In genomic region chr11:97700746-97701580, GRCm38 (mm10) we compare ENCODE assay signal across 9 mouse cellular contexts. TPM values are rescaled to one million over a fixed set of nuclear protein-coding genes. Genes with fewer than 3 reads are reported as not detected.
DNase-seq lines count a peak whose midpoint lies in the region; ATAC-seq lines count a peak whose summit lies in the region.
"Had no signal": no experiment of that assay in that cellular context is flagged by ENCODE, and none has a peak within 500 bp of the region (broad histone marks: within the 10 kb centered on the region; RNA-seq: fewer than 3 reads in every experiment).

No protein-coding gene starts in this region.

- H3K4me1 ChIP-seq in erythroblast, embryonic 14.5 days (ENCODE audit: control insufficient read depth), result peaks cover 60% of the 10 kb centered on the region
- H3K4me1 ChIP-seq in heart, embryonic 10.5 days, result peaks cover 53% of the 10 kb centered on the region
- peaks cover 64% of the 10 kb centered on the region for H3K4me1 ChIP-seq in midbrain, embryonic 10.5 days

- peak overlapping the region; percentile 57 for H3K4me3 ChIP-seq in erythroblast, embryonic 14.5 days (replicated peaks)
- peak overlapping the region; percentile 81 for H3K4me3 ChIP-seq in heart, embryonic 10.5 days
- peak overlapping the region; percentile 90 for H3K4me3 ChIP-seq in midbrain, embryonic 10.5 days

- peak; percentile 59 for DNase-seq in NIH3T3 (ENCODE audit: low read depth)
- peak; percentile 85 for DNase-seq in heart, embryonic 10.5 days (ENCODE audit: low spot score)
- DNase-seq in kidney, postnatal 10 days, result peak; percentile 65
- peak; percentile 58 for DNase-seq in midbrain, embryonic 10.5 days (ENCODE audit: low spot score)
- DNase-seq in frontal cortex, postnatal 25 days (ENCODE audit: low spot score in 2 of 2), result no peak
- DNase-seq in right cerebral cortex, adult 18-20 months, result no peak

- ATAC-seq in erythroblast, adult 5-6 weeks (replicated peaks; ENCODE audit: low FRiP score, poor library complexity, severe bottlenecking), result no peak

- 18% methylated on average over 30 of the region's 30 CpGs for WGBS in heart, embryonic 10.5 days
- 20% methylated on average over 30 of the region's 30 CpGs for WGBS in midbrain, embryonic 10.5 days

- peak overlapping the region; percentile 98 for H3K27ac ChIP-seq in heart, embryonic 10.5 days
- H3K27ac ChIP-seq in midbrain, embryonic 10.5 days (replicated peaks), result peak overlapping the region; percentile 99

- H3K36me3 ChIP-seq in erythroblast, embryonic 14.5 days (ENCODE audit: control insufficient read depth), result peaks cover 10% of the 10 kb centered on the region
- peaks cover 13% of the 10 kb centered on the region for H3K36me3 ChIP-seq in heart, embryonic 10.5 days
- peaks cover 16% of the 10 kb centered on the region for H3K36me3 ChIP-seq in midbrain, embryonic 10.5 days

- peaks cover 7% of the 10 kb centered on the region; the same call in 1 of the 2 replicates for H3K9me3 ChIP-seq in erythroblast, embryonic 14.5 days (ENCODE audit: control insufficient read depth, low read length)
- H3K9me3 ChIP-seq in heart, embryonic 10.5 days, result no peaks in the 10 kb centered on the region
- no peaks in the 10 kb centered on the region for H3K9me3 ChIP-seq in midbrain, embryonic 10.5 days (replicated peaks)

- H3K27me3 ChIP-seq in erythroblast, embryonic 14.5 days (ENCODE audit: control insufficient read depth), result peaks cover 67% of the 10 kb centered on the region
- no peaks in the 10 kb centered on the region for H3K27me3 ChIP-seq in heart, embryonic 10.5 days (ENCODE audit: insufficient read depth, poor library complexity, severe bottlenecking)
- H3K27me3 ChIP-seq in midbrain, embryonic 10.5 days (ENCODE audit: low read depth, poor library complexity, severe bottlenecking), result 0 out of 2 replicates have a peak, but pooled peaks cover 7% of the 10 kb centered on the region
- H3K27me3 ChIP-seq: Patski had no signal

RNA-seq across cellular contexts. Expression of gene Pcgf2, which starts 0.7 kb away (rescaled TPM):
- 0.10 and 0.35 TPM in 2 replicates for polyA plus RNA-seq in erythroblast, embryonic 14.5 days (2012)
- total RNA-seq in erythroblast, adult 5-6 weeks (2015; ENCODE audit: low replicate concordance), result 0.77 TPM in 1 of 2 replicates, not detected in the other
- total RNA-seq in erythroblast, adult 5-6 weeks (2017; ENCODE audit: low replicate concordance), result not detected in 2 replicates
- 9.7 and 13.5 TPM in 2 replicates for polyA plus RNA-seq in heart, embryonic 10.5 days (2016; fragmentation: Nextera tagmentation; extraction: Ambion mirVana)
- 16.0 and 18.6 TPM in 2 replicates for polyA plus RNA-seq in midbrain, embryonic 10.5 days (2016; fragmentation: Nextera tagmentation; extraction: Ambion mirVana)

RNA-seq across cellular contexts. Expression of gene Psmb3, which starts 2.2 kb away (rescaled TPM):
- 2.3 and 8.3 TPM in 2 replicates for polyA plus RNA-seq in erythroblast, embryonic 14.5 days (2012)
- total RNA-seq in erythroblast, adult 5-6 weeks (2015; ENCODE audit: low replicate concordance), result 32.4 and 40.3 TPM in 2 replicates
- total RNA-seq in erythroblast, adult 5-6 weeks (2017; ENCODE audit: low replicate concordance), result 37.0 and 48.2 TPM in 2 replicates
- 517 and 557 TPM in 2 replicates for polyA plus RNA-seq in heart, embryonic 10.5 days (2016; fragmentation: Nextera tagmentation; extraction: Ambion mirVana)
- polyA plus RNA-seq in midbrain, embryonic 10.5 days (2016; fragmentation: Nextera tagmentation; extraction: Ambion mirVana), result 606 and 631 TPM in 2 replicates

RNA-seq across cellular contexts. Expression of gene Cisd3, which starts 15.3 kb away (rescaled TPM):
- polyA plus RNA-seq in erythroblast, embryonic 14.5 days (2012), result not detected in 2 replicates
- total RNA-seq in erythroblast, adult 5-6 weeks (2015; ENCODE audit: low replicate concordance), result 2.3 TPM in 1 of 2 replicates, not detected in the other
- total RNA-seq in erythroblast, adult 5-6 weeks (2017; ENCODE audit: low replicate concordance), result 1.7 TPM in 1 of 2 replicates, not detected in the other
- polyA plus RNA-seq in heart, embryonic 10.5 days (2016; fragmentation: Nextera tagmentation; extraction: Ambion mirVana), result 49.8 and 52.8 TPM in 2 replicates
- polyA plus RNA-seq in midbrain, embryonic 10.5 days (2016; fragmentation: Nextera tagmentation; extraction: Ambion mirVana), result 20.5 and 21.7 TPM in 2 replicates

RNA-seq across cellular contexts. Expression of gene Mllt6, which starts 37.7 kb away (rescaled TPM):
- 0.05 and 0.07 TPM in 2 replicates for polyA plus RNA-seq in erythroblast, embryonic 14.5 days (2012)
- 1.2 and 1.9 TPM in 2 replicates for total RNA-seq in erythroblast, adult 5-6 weeks (2015; ENCODE audit: low replicate concordance)
- 1.5 and 3.9 TPM in 2 replicates for total RNA-seq in erythroblast, adult 5-6 weeks (2017; ENCODE audit: low replicate concordance)
- polyA plus RNA-seq in heart, embryonic 10.5 days (2016; fragmentation: Nextera tagmentation; extraction: Ambion mirVana), result 1.7 and 2.2 TPM in 2 replicates
- 2.1 and 2.6 TPM in 2 replicates for polyA plus RNA-seq in midbrain, embryonic 10.5 days (2016; fragmentation: Nextera tagmentation; extraction: Ambion mirVana)

RNA-seq across cellular contexts. Expression of gene Pip4k2b, which starts 43.5 kb away (rescaled TPM):
- 0.17 and 0.28 TPM in 2 replicates for polyA plus RNA-seq in erythroblast, embryonic 14.5 days (2012)
- total RNA-seq in erythroblast, adult 5-6 weeks (2015; ENCODE audit: low replicate concordance), result 3.3 and 4.0 TPM in 2 replicates
- 3.6 and 4.5 TPM in 2 replicates for total RNA-seq in erythroblast, adult 5-6 weeks (2017; ENCODE audit: low replicate concordance)
- 0.96 and 1.3 TPM in 2 replicates for polyA plus RNA-seq in heart, embryonic 10.5 days (2016; fragmentation: Nextera tagmentation; extraction: Ambion mirVana)
- 1.4 and 1.5 TPM in 2 replicates for polyA plus RNA-seq in midbrain, embryonic 10.5 days (2016; fragmentation: Nextera tagmentation; extraction: Ambion mirVana)

Comparison
In these comparisons a context has a peak if more than half of its experiments do, and no peak if none do; other contexts are left out.
1. DNase-seq: peak in NIH3T3 (single experiment), heart, embryonic 10.5 days (single experiment), kidney, postnatal 10 days (single experiment) and midbrain, embryonic 10.5 days (single experiment); none in frontal cortex, postnatal 25 days (0 of 2) and right cerebral cortex, adult 18-20 months (single experiment).
2. RNA of gene Psmb3, which starts 2.2 kb away (polyA plus RNA-seq): 606 to 631 TPM in midbrain, embryonic 10.5 days and 517 to 557 TPM in heart, embryonic 10.5 days; 2.3 to 8.3 TPM in erythroblast, embryonic 14.5 days; every median in the first group is over 10 times any median in the second.
3. RNA of gene Cisd3, which starts 15.3 kb away (polyA plus RNA-seq): 49.8 to 52.8 TPM in heart, embryonic 10.5 days and 20.5 to 21.7 TPM in midbrain, embryonic 10.5 days; not detected in erythroblast, embryonic 14.5 days; every median in the first group is over 10 times any median in the second.
4. Peak in every context shown above with its lines, with median percentiles within 50 percentile points of each other: H3K4me3 ChIP-seq.